Mouse (Mus musculus): ENCODE data around the gene Crygs. TPM values are rescaled to one million over a fixed set of nuclear protein-coding genes. Genes with fewer than 3 reads are reported as not detected.

Gene Crygs
- polyA plus RNA-seq, 1 experiment: 0.33 TPM

GRCm38 (mm10) chr16:22766738-22767211 is 44.6 kb downstream of the Crygs start:
- Histone ChIP-seq H3K27ac (ENCODE audit: insufficient read depth, low read length) (no peak overlapping the region), H3K4me1 (ENCODE audit: control insufficient read depth, insufficient read depth, low read length) (no peaks in the 10 kb centered on the region; the same call in 1 of the 2 replicates), H3K4me3 (ENCODE audit: insufficient read depth, low read length) (no peak overlapping the region)
- no peak for TF ChIP-seq CTCF (IDR thresholded peaks at IDR 0.05; ENCODE audit: extremely low read depth, insufficient read depth, low read length)
- TF ChIP-seq POLR2A (IDR thresholded peaks at IDR 0.05; ENCODE audit: extremely low read depth, insufficient read depth, low read length): no peak

GRCm38 (mm10) chr16:22765531-22765930 is 45.8 kb downstream of the Crygs start:
- Histone ChIP-seq H3K27ac (ENCODE audit: insufficient read depth, low read length) (no peak overlapping the region), H3K4me1 (ENCODE audit: control insufficient read depth, insufficient read depth, low read length) (no peaks in the 10 kb centered on the region; the same call in 1 of the 2 replicates), H3K4me3 (ENCODE audit: insufficient read depth, low read length) (no peak overlapping the region)
- no peak for TF ChIP-seq CTCF (IDR thresholded peaks at IDR 0.05; ENCODE audit: extremely low read depth, insufficient read depth, low read length)

Other genes with a start within 250 kb of the Crygs start
- gene Dgkg, start 154.4 kb downstream of the Crygs start, polyA plus RNA-seq (2012; rRNA removed): 14.0 and 18.8 TPM in 2 replicates
- gene Tbccd1, start 46.1 kb upstream of the Crygs start, polyA plus RNA-seq (2012; rRNA removed): 17.4 and 17.7 TPM in 2 replicates
- gene Dnajb11, start 46.3 kb upstream of the Crygs start, polyA plus RNA-seq (2012; rRNA removed): 40.3 and 41.8 TPM in 2 replicates
- 0.23 TPM in 1 of 2 replicates, not detected in the other for gene Ahsg, start 79.7 kb upstream of the Crygs start, polyA plus RNA-seq (2012; rRNA removed)
- gene Fetub, start 106.8 kb upstream of the Crygs start, polyA plus RNA-seq (2012; rRNA removed): 0.13 and 0.19 TPM in 2 replicates
- not detected in 2 replicates for gene Hrg, start 139.5 kb upstream of the Crygs start, polyA plus RNA-seq (2012; rRNA removed)
- not detected in 2 replicates for gene Kng2, start 217.9 kb upstream of the Crygs start, polyA plus RNA-seq (2012; rRNA removed)
- gene Kng1, start 246.3 kb upstream of the Crygs start, polyA plus RNA-seq (2012; rRNA removed): 0.08 TPM in 1 of 2 replicates, not detected in the other

Data from cortical plate, adult 2 months (tissue).